Mouse (Mus musculus) bone marrow macrophage, adult 2 months (primary cell): ENCODE measurements around the gene Rae1.

ENCODE experiments used
- CTCF ChIP-seq: IDR thresholded peaks from 2 replicates; pipeline ENCODE4 v1.5.1; 2012; ENCODE audit warnings: low read depth, mild to moderate bottlenecking, low read length, moderate library complexity
- POLR2A ChIP-seq: IDR thresholded peaks from 2 replicates; pipeline ENCODE4 v1.6.1; 2012; ENCODE audit warnings: mild to moderate bottlenecking, low read depth, low read length, borderline replicate concordance

DNA sequence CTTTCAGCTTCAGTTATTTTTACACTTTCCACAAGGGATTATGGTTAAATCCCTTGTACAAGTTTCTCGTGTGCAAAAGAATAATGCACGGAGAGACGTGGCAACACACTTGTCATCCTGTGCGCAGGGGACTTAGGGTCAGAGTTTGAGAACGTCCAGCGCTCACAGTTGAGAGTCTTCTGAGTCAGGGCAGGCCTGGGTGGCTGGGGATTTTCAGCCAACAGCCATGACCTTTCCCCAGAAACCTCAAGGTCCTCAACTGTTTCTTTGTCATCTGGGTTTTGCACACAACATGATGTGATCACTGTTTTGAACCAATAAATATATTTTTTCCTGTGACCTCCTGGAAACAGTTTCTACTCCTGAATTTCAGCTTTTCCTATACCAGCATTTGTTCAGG, 9.8 kb upstream of the Rae1 start:
- no peak for TF ChIP-seq CTCF
- no peak for TF ChIP-seq POLR2A
